Mouse (Mus musculus) C2C12 (cell line): ENCODE data around the gene Gdf3. TPM values are rescaled to one million over a fixed set of nuclear protein-coding genes. Genes with fewer than 3 reads are reported as not detected.
"Not testable (repeated sequence)": the region's sequence is repeated elsewhere in the genome, so short reads cannot be mapped to it uniquely, and the experiment has no call there.

Experiments used
- H3K27me3 ChIP-seq: one replicate; pipeline ENCODE4 v1.6.1; 2011; ENCODE audit not compliant: control insufficient read depth, insufficient read depth, insufficient read length
- H3K36me3 ChIP-seq: one replicate; pipeline ENCODE4 v1.6.1; 2011; ENCODE audit not compliant: control insufficient read depth, insufficient read depth
- H3K4me3 ChIP-seq: one replicate; pipeline ENCODE4 v1.5.1; 2011; ENCODE audit warnings: mild to moderate bottlenecking, control low read depth; ENCODE audit not compliant: poor library complexity, insufficient read depth, severe bottlenecking
- H3K79me2 ChIP-seq: one replicate; pipeline ENCODE4 v1.6.1; 2011; ENCODE audit not compliant: control insufficient read depth, insufficient read depth
- H3K79me3 ChIP-seq: one replicate; pipeline ENCODE4 v1.6.1; 2011; ENCODE audit warnings: low read depth, control low read depth
- H3ac ChIP-seq: one replicate; pipeline ENCODE3; 2011; ENCODE audit warnings: low read depth; ENCODE audit not compliant: control insufficient read depth, insufficient read length
- CEBPB ChIP-seq: IDR thresholded peaks from one replicate; pipeline ENCODE4 v1.6.1; 2011; ENCODE audit warnings: low read depth, mild to moderate bottlenecking, control low read depth, moderate library complexity
- CTCF ChIP-seq: IDR thresholded peaks from one replicate; pipeline ENCODE4 v1.5.1; 2011; ENCODE audit not compliant: control insufficient read depth, insufficient read depth, insufficient read length
- FOSL1 ChIP-seq: IDR thresholded peaks from one replicate; pipeline ENCODE4 v1.8.0; 2011; ENCODE audit warnings: mild to moderate bottlenecking, low read length; ENCODE audit not compliant: poor library complexity, insufficient read depth, severe bottlenecking
- MAX ChIP-seq: IDR thresholded peaks from one replicate; pipeline ENCODE4 v1.6.1; 2011; ENCODE audit warnings: mild to moderate bottlenecking, control low read depth
- MYOD1 ChIP-seq: IDR thresholded peaks from one replicate; pipeline ENCODE4 v1.6.1; 2011; ENCODE audit warnings: low read depth; ENCODE audit not compliant: control insufficient read depth, insufficient read length
- MYOG ChIP-seq: IDR thresholded peaks from one replicate; pipeline ENCODE4 v1.6.1; 2011; ENCODE audit not compliant: control insufficient read depth, insufficient read length; ENCODE audit errors: extremely low read depth
- USF1 ChIP-seq: IDR thresholded peaks from one replicate; pipeline ENCODE4 v1.6.1; 2011; ENCODE audit warnings: low read depth, mild to moderate bottlenecking, control low read depth, moderate library complexity
- long read RNA-seq, 2 experiments: library from polyadenylated mRNA; unstranded; transcript quantifications; one replicate each; pipeline ENCODE4 v2.0.0; 2019 to 2020
- polyA plus RNA-seq: library from polyadenylated mRNA; unstranded; fragments of >200 nt; fragmentation: generic; extraction: Trizol; gene quantifications from one replicate; pipeline ENCODE4 v1.2.1, GENCODE M21; 2012; ENCODE audit warnings: missing spikeins

The Gdf3 gene
- polyA plus RNA-seq: not detected
- long read RNA-seq, experiment 1: 0 reads
- long read RNA-seq, experiment 2: 0 reads

DNA sequence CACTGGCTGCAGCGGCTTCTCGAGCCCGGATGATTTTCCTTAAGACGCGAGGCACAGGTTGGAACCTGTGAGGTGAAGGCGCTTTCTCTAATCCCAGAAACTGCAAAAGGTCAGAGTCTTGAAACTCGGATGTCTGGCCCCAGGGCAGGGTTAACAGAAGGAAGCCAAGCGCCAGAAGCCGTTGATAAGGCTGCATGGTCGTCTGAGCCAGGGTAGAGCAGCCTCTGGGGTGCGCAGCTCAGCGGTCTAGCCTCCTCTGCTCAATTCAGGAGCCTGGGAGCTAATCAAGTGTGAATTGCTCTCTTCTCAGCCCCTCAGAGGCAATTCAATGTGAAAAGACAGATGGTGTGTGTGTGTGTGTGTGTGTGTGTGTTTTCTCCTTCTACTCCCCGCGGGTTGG lies at the start of gene Gdf3:
Gene Gdf3, minus strand, starts transcription at position 317 of the 400 bp plus-strand sequence.
- H3K4me3 ChIP-seq: no peak within 1 kb of the TSS
- peaks cover 6% of the 10 kb centered on the region for H3K27me3 ChIP-seq
- H3ac ChIP-seq: no peak within 1 kb of the TSS
- H3K79me3 ChIP-seq: no peaks in the 10 kb centered on the region
- TF ChIP-seq MYOD1 (no peak), MYOG (no peak), CTCF (no peak), FOSL1 (no peak), MAX (no peak), USF1 (no peak), CEBPB (no peak)
- H3K79me2 ChIP-seq: no peaks in the 10 kb centered on the region
- no peaks in the 10 kb centered on the region for H3K36me3 ChIP-seq

DNA sequence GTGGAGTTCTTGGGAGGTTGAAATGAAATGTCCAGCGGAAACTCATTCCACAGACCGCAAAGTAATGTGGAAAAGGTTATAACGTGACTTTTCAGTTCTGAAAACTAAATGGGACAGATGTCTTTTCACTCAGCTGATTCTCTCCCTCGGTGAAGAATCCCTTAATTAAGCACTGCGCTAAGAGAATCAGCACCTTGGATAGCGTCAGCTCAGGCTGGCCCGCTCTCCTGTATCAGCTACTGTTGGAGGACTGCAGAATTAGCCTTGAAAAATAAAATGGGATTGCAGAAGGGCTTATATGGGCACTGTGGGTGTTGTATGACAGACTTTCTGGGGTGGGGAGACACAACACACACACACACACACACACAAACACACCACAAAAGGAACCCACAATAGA lies 49.7 kb upstream of the Gdf3 start:
- Histone ChIP-seq H3K4me3 (no peak overlapping the region), H3K27me3 (peaks cover 29% of the 10 kb centered on the region), H3ac (no peak overlapping the region), H3K79me3 (no peaks in the 10 kb centered on the region), H3K36me3 (no peaks in the 10 kb centered on the region), H3K79me2 (no peaks in the 10 kb centered on the region)
- TF ChIP-seq MYOG: no peak
- no peak for TF ChIP-seq MYOD1
- no peak for TF ChIP-seq MAX
- no peak for TF ChIP-seq USF1
- TF ChIP-seq CEBPB: no peak
- TF ChIP-seq FOSL1: no peak
- no peak for TF ChIP-seq CTCF

DNA sequence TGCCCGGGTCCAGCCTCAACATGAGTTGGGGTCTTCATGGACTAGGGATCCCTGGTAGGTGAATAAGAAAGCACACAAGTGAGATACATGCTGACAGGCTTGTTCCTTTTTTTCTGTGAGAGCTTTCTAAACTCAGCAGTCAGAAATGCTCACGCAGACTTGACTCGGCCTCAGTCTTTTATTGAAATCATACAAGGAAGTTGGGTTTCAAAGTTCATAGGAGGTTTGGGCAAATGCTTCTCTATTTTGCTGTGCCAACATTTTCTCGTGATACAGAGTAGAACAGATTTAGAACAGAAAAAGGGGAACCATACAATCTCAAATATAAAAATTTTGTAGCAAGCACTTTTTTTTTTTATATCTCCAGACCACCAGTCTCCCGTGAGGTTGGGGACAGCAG lies 47.7 kb upstream of the Gdf3 start:
- Histone ChIP-seq H3K79me2 (no peaks in the 10 kb centered on the region), H3K79me3 (no peaks in the 10 kb centered on the region), H3ac (no peak overlapping the region), H3K36me3 (no peaks in the 10 kb centered on the region), H3K4me3 (no peak overlapping the region), H3K27me3 (peaks cover 13% of the 10 kb centered on the region)
- TF ChIP-seq MYOD1 (no peak), USF1 (no peak), FOSL1 (no peak), CEBPB (no peak), MYOG (no peak), MAX (no peak), CTCF (no peak)

DNA sequence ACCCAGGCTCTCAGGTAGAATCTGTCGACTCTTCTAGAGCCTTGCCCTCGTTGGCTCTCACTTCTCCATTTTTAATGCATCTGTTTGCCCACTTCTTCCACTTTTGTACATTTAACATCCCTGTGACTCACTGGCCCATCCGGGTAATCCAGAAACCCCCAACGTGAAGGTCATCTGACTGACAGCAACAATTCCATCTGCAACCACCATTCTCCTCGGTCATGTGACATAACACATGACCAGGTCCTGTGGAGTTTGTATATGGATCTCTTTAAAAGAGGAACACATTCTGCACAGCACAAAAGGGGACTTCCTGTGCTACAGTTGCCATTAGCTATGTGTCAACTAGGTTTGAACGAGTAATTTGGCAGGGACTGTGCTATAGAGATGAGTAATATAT lies 44.4 kb upstream of the Gdf3 start:
- no peaks in the 10 kb centered on the region for H3K79me2 ChIP-seq
- H3K4me3 ChIP-seq: no peak overlapping the region
- H3K27me3 ChIP-seq: no peaks in the 10 kb centered on the region
- TF ChIP-seq MYOG (no peak), MAX (no peak), MYOD1 (no peak), FOSL1 (no peak), USF1 (peak; percentile 41)
- H3K79me3 ChIP-seq: no peaks in the 10 kb centered on the region
- H3ac ChIP-seq: no peak overlapping the region
- no peaks in the 10 kb centered on the region for H3K36me3 ChIP-seq

DNA sequence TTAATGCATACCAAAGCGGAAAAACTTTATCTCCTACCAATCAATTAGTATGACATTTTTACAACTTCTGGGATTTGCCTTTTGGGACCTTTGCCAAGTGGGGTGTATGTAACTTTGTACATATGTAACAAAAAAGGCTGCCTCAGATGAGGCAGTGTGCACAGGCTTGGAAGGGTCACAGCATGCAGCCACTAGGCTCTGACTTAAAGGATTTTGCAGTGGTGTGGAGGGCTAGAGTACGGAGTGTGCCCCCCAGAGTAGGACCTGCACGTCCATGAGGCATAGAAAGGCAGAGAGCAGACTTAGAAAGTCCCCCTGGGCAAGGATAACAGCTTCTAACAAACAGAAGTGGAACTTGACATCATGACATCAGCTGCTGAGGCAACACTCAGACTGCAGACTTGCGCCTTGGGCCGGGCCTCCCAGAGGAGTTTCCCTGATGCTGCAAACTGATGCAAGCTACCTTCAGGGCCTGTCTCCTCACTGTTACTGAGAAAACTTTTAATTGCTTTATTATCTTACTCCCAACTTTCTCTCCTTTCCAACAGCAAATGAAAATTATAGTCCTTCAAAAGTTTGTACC lies 40.6 kb upstream of the Gdf3 start:
- Histone ChIP-seq H3K79me3 (no peaks in the 10 kb centered on the region), H3K27me3 (no peaks in the 10 kb centered on the region), H3K4me3 (no peak overlapping the region), H3ac (no peak overlapping the region), H3K36me3 (no peaks in the 10 kb centered on the region), H3K79me2 (no peaks in the 10 kb centered on the region)
- TF ChIP-seq CEBPB: no peak
- TF ChIP-seq CTCF: no peak
- TF ChIP-seq USF1: no peak
- TF ChIP-seq MYOD1: no peak
- no peak for TF ChIP-seq MAX
- TF ChIP-seq MYOG: no peak
- TF ChIP-seq FOSL1: no peak

DNA sequence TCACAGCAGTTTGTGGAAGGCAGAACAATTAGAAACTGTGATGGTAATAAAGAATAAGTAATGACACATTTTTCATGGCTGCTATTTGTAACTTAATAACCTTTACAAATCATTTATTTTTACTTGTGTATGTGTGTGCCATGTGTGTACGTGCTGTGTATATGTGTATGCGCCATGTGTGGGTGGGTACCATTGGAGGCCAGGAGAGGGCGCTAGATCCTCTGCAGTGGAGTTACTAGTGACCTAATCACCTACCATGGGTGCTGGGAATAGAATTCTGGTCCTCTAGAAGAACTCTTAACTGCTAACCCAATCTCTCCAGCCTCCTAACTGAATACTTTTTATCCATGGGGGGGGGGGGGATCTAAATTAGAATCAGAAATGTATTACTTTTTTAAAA lies 40.0 kb upstream of the Gdf3 start:
- Histone ChIP-seq H3ac (no peak overlapping the region), H3K4me3 (no peak overlapping the region), H3K27me3 (no peaks in the 10 kb centered on the region), H3K79me3 (no peaks in the 10 kb centered on the region), H3K36me3 (no peaks in the 10 kb centered on the region), H3K79me2 (no peaks in the 10 kb centered on the region)
- TF ChIP-seq USF1 (no peak), CTCF (no peak)

DNA sequence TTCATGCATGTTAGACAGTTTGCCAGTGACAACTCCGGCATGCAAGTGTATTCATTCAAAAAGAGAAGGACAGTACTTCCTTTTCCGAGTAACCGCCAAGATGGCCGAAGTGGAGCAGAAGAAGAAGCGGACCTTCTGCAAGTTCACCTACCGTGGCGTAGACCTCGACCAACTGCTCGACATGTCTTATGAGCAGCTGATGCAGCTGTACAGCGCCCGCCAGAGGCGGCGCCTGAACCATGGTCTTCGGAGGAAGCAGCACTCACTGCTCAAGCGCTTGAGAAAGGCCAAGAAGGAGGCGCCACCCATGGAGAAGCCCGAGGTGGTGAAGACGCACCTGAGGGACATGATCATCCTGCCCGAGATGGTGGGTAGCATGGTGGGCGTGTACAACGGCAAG lies 34.3 kb upstream of the Gdf3 start:
- H3K27me3 ChIP-seq, H3ac ChIP-seq, H3K79me3 ChIP-seq, H3K79me2 ChIP-seq, H3K36me3 ChIP-seq, H3K4me3 ChIP-seq: not testable (repeated sequence)

DNA sequence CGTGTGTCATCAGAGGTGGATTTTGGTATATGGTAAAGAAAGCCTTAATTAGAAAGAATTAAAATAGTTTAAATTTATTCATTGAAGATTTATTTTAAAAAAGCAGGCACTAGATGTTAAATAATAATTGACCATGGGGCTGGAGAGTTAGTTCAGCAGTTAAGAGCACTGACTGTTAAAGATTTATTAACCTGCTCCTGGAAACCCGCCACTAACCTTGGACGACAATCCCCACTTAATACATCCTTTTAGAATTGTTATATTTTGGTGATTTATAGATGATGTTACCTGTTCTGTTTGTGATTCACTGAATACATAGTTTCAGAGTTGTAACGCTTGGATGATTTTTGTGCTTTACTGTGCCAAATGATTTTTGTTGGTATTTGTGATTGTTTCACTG lies 27.7 kb upstream of the Gdf3 start:
- not testable (repeated sequence) for H3K4me3 ChIP-seq, H3K27me3 ChIP-seq, H3K36me3 ChIP-seq, H3K79me3 ChIP-seq, H3K79me2 ChIP-seq, H3ac ChIP-seq
